Mouse (Mus musculus): ENCODE data around the gene Fam240a. TPM values are rescaled to one million over a fixed set of nuclear protein-coding genes. Genes with fewer than 3 reads are reported as not detected.

The Fam240a gene
- not detected in 2 replicates for total RNA-seq (2015; ENCODE audit: low replicate concordance)
- not detected in 2 replicates for total RNA-seq (2017; ENCODE audit: low replicate concordance)

DNA sequence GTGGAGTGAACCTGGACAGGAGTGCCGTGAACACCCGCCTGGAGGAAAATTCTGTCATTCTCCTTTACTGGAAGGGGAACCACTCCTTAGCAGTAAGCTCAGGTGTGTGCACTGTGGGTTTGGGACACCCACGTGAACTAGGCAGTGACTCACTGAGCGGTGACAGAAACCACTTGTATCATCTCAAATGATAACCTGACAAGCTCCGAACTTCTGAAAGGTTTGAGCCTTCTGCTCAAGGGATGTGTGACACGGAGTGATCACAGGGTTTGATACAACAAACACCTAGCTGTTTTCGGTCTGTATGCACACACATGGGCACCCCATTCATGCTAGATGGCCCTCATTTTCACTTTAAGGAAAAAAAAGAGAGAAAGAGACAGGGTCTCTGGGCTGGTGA is at the start of gene Fam240a:
TSS of gene Fam240a (minus strand) at position 76 of the 400 bp plus-strand sequence.
- no peak for ATAC-seq (replicated peaks; ENCODE audit: low FRiP score, poor library complexity, severe bottlenecking)

DNA sequence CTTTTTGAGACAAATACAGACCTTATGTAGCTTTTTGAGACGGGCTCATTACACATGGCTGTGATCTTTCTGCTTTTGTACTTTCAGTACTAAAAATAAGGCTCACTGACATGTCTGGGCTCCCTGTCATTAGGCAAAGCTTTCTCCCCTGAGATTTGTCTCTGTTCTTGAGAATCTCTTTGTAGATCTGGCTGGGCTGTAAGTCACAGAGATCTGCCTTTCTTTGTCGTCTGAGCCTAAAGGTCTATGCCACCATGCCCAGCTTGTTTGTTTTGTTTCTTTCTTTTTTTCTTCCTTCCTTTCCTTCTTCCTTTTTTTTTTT is 49.2 kb upstream of the Fam240a start:
- no peak for ATAC-seq (replicated peaks; ENCODE audit: low FRiP score, poor library complexity, severe bottlenecking)

DNA sequence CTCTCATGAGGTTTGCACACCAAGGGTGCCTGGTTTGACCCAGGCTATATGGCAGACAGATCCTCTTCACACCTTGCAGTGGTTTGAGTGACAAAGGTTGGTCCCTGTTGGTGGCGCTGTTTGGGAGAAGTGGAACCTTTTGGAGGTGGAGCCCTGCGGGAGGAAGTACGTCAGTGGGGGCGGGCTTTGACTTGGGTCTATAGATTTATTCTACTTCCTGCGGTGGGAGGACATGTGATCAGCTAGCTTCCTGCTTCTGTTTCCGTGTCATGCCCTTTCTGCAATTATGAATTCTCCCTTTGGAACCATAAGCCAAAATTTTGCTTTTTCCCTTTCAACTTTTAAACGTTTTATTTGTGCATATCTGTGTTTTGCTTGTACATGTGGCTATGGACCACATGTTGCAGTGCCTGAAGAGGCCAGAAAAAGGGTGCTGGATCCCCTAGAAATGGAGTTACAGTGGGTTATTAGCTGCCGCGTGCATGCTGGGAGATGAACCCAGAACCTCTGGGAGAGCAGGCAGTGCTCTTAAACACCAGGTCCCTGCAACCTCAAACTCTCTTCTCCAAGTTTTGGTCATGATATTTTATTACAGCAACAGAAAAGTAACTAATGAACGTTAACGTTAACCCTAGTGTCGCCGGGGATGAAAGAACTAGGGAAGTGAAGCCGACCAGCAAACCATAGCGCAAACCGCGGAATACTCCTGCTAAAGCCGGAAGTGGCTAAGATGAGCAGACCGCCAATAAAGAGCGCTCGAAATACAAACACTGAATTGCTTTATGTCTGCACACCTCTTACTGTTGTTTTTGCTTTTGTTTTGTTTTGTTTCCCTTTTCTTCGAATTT is 48.6 kb upstream of the Fam240a start:
- no peak for ATAC-seq (replicated peaks; ENCODE audit: low FRiP score, poor library complexity, severe bottlenecking)

- ATAC-seq (replicated peaks; ENCODE audit: low FRiP score, poor library complexity, severe bottlenecking), result no peak
Measured at GRCm38 (mm10) chr9:110963566-110964115, 47.0 kb upstream of the Fam240a start.

DNA sequence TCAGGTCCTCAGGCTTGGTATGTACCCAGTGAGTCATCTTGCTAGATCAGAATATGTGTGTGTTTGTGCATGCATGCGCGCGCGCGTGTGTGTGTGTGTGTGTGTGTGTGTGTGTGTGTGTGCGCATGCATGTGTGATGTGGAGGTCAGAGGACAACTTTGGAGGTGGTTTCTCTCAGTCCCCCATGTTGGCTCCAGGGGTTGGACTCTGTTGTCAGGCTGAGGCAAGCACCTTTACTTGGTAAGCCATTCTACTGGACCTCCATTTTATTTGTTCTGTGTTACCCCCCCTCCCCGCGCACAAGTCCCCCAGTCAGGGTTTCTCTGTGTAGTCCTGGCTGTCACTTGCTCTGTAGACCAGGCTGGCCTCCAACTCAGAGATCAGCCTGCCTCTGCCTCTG is 44.7 kb upstream of the Fam240a start:
- ATAC-seq (replicated peaks; ENCODE audit: low FRiP score, poor library complexity, severe bottlenecking), result no peak

GRCm38 (mm10) chr9:110960230-110961149 is 43.8 kb upstream of the Fam240a start:
- ATAC-seq (replicated peaks; ENCODE audit: low FRiP score, poor library complexity, severe bottlenecking), result no peak

DNA sequence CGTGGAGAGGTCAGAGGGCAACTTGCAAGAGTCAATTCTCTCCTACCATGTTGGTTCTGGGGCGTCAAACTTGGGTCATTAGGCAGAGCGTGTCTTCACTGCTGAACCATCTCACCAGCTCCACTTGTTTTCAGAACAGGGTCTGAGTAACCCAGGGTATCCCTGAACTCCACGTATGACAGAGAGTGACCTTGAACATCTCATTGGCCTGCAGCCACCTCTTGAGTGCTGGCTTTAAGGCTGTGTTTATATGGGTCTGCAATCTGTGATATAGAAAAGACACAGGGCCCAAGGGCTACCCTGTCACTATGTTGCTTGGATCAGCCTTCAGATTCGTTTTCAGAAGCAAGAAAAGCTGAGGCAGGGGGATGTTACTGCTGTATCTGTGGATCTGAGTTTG is 43.0 kb upstream of the Fam240a start:
- no peak for ATAC-seq (replicated peaks; ENCODE audit: low FRiP score, poor library complexity, severe bottlenecking)

DNA sequence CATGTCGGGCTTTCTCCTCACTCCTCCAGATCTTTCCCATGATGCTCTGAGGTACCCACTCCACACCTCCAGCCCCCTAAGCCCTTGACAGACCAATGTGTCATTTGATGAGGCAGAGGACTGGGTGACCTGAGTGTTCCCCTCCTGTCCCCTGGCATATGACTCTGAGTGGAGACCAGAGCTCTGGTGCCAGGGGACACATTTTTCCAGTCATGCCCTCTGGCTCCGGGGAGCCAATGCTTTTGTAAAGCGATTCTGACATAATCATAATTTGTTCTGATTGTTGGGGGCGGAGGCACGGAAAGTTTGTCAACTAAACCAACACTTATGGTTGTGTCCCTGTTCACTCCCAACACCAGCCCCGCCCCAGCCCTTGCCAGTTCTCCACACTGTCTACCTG is 39.3 kb upstream of the Fam240a start:
- ATAC-seq (replicated peaks; ENCODE audit: low FRiP score, poor library complexity, severe bottlenecking), result no peak

- no peak for ATAC-seq (replicated peaks; ENCODE audit: low FRiP score, poor library complexity, severe bottlenecking)
Measured at GRCm38 (mm10) chr9:110954681-110955445, 38.2 kb upstream of the Fam240a start.

DNA sequence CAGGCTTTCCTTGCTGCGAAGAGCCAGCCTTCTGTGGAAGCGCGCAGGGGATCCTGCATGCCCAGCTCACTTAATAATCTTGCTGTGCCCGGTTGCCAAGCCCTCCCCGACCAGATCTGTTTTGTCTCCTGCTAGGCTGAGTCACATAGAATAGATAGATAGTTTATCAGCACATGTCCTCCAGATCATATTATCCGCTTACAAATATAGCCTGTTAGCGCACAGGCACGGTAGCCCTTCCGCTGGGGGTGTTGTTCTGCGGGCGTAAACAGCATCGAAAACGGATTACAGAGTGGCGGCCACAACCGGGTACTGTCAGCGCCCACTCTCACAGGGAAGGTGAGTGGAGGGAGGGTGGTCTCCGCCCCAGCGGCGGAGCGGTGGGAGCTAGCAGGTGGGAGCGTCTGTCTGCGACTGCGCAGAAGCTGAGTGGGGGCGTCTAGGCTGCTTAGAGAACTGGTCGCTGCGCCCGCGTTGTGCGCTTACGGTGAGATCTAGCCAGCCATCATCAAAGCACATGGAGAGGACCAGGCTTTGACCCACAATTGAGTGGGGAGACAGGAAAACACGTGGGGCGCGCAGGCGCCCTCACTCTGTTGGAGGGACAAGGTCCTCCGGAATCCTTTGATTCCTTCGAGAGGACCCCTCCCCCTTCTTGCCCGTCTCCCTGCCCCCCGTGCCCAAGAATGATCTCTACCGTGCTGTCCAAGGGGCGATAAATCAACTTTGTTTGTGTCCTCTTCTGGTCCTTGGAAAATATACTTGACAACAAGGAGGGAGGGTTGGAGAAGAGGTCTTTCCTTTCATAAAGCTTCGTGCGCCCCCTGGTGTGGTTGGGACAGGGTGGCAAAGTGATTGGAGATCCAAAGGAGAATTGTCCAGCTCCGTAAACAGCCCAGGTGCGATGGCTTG is 37.1 kb upstream of the Fam240a start:
- ATAC-seq (replicated peaks; ENCODE audit: low FRiP score, poor library complexity, severe bottlenecking), result no peak

DNA sequence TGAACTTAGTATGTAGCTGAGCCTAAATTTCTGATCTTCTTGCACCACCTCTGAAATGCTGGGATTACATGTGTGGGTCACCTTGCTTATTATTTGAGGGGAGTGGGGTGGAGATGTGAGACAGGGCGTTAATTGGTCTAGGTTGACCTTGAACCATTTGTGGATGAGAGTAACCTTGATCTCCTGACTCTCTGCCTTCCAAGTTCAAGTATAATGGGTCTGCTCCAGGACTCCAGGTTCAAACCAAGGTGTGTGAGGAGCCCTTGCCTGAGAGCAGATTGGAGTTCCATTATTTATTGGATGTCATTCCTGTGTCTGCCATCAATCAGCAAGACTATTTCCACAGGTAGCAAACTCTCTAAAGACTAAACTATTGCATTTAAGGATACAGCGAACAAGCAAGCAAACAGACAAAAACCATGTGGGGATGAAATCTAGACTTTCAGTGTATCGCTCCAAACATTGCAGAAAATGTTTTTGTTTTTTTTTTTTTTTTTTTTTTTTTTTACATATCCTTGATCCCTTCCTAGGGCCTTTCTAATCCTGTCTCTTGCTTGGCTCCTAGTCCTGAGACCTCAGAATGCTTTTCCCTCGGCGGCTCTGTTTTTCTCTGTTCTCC is 36.4 kb upstream of the Fam240a start:
- no peak for ATAC-seq (replicated peaks; ENCODE audit: low FRiP score, poor library complexity, severe bottlenecking)

- no peak for ATAC-seq (replicated peaks; ENCODE audit: low FRiP score, poor library complexity, severe bottlenecking)
Measured at GRCm38 (mm10) chr9:110952398-110952797, 35.7 kb upstream of the Fam240a start.

DNA sequence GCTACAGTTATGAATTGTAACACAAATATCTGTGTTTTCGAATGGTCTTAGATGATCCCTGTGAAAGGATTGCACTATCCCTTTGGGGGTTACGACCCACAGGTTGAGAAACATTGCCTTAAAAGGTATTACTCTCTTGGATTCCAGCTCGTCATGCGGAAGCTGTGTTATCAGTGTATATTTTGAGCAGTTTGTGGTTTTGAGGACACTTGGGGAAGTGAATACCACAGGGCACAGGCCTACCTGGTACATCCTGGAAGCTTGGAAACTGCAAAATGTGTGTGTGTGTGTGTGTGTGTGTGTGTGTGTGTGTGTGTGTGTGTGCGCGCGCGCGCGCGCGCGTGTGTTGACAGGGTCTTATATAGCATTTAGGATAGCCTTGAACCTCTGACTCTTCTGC is 35.2 kb upstream of the Fam240a start:
- ATAC-seq (replicated peaks; ENCODE audit: low FRiP score, poor library complexity, severe bottlenecking), result no peak

DNA sequence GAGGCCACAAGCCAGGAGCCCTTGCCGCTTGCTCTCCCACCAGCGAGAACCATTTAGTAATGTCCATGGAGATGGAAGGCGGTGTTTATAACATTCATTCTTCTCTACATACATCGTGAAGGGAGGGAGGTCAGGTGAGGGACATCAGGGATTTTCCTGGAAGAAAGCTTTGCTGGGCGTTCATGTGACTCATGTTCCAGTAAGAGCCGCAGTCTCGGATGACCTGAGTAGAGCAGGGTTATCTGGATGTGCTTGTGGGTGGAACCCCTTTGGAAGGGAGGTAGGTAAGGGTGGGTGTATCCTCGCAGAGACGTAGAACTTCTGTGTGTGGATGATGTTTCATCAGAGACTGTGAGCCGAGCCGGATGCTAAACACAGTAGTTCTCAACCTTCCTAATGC is 34.7 kb upstream of the Fam240a start, which contains the start of gene Lrrc2:
TSS of gene Lrrc2 (plus strand) at position 149 of the 400 bp plus-strand sequence.
- no peak for ATAC-seq (replicated peaks; ENCODE audit: low FRiP score, poor library complexity, severe bottlenecking)

GRCm38 (mm10) chr9:110950109-110950508 is 33.4 kb upstream of the Fam240a start:
- no peak for ATAC-seq (replicated peaks; ENCODE audit: low FRiP score, poor library complexity, severe bottlenecking)

GRCm38 (mm10) chr9:110948813-110949310 is 32.2 kb upstream of the Fam240a start:
- ATAC-seq (replicated peaks; ENCODE audit: low FRiP score, poor library complexity, severe bottlenecking), result no peak

- no peak for ATAC-seq (replicated peaks; ENCODE audit: low FRiP score, poor library complexity, severe bottlenecking)
Measured at GRCm38 (mm10) chr9:110947900-110948299, 31.2 kb upstream of the Fam240a start.

- no peak for ATAC-seq (replicated peaks; ENCODE audit: low FRiP score, poor library complexity, severe bottlenecking)
Measured at GRCm38 (mm10) chr9:110947261-110947661, 30.6 kb upstream of the Fam240a start.
